Mouse (Mus musculus): Measurements from ENCODE around the gene Arpin. TPM values are rescaled to one million over a fixed set of nuclear protein-coding genes. Genes with fewer than 3 reads are reported as not detected.

The Arpin gene
- polyA plus RNA-seq, 1 experiment, result 17.0 TPM

DNA sequence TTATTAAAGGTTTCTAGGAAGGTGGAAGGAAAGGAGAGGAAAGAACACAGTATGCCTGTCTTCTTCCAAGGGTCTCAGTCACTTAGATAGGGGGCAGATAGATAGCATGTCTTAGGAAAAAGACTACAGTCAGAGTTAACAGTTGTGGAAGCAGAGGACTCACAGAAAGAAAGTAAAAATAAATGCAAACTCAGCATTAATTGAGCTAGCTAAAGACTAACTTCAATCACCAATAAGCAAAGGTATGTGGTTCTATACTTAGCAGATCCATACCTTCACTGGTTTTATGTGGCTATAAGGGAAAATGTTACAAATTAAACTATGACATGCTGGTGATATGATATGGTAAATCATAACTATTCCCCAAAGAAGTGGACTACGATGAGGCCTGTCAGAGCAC lies 40.4 kb downstream of the Arpin start:
- H3K36me3 ChIP-seq (ENCODE audit: control insufficient read depth, insufficient read depth, low read length), result no peaks in the 10 kb centered on the region
- 55% methylated on average over 1 of the region's 1 CpGs for WGBS
- DNase-seq, result no peak
- no peaks in the 10 kb centered on the region for H3K27me3 ChIP-seq (replicated peaks; ENCODE audit: control insufficient read depth, insufficient read depth, low read length)
- TF ChIP-seq POLR2A (IDR thresholded peaks at IDR 0.05; ENCODE audit: low read depth, low read length), result no peak
- no peak for TF ChIP-seq CTCF (conservative IDR thresholded peaks at IDR 0.05; ENCODE audit: insufficient read depth, insufficient read length, low read depth, low read length)
- peaks cover 8% of the 10 kb centered on the region; the same call in 1 of the 2 replicates for H3K4me1 ChIP-seq (ENCODE audit: control insufficient read depth, insufficient read depth, low read length)
- H3K27ac ChIP-seq (ENCODE audit: insufficient read depth, low read depth, low read length), result no peak overlapping the region
- no peak overlapping the region for H3K4me3 ChIP-seq (ENCODE audit: insufficient read depth, low read depth, low read length)

DNA sequence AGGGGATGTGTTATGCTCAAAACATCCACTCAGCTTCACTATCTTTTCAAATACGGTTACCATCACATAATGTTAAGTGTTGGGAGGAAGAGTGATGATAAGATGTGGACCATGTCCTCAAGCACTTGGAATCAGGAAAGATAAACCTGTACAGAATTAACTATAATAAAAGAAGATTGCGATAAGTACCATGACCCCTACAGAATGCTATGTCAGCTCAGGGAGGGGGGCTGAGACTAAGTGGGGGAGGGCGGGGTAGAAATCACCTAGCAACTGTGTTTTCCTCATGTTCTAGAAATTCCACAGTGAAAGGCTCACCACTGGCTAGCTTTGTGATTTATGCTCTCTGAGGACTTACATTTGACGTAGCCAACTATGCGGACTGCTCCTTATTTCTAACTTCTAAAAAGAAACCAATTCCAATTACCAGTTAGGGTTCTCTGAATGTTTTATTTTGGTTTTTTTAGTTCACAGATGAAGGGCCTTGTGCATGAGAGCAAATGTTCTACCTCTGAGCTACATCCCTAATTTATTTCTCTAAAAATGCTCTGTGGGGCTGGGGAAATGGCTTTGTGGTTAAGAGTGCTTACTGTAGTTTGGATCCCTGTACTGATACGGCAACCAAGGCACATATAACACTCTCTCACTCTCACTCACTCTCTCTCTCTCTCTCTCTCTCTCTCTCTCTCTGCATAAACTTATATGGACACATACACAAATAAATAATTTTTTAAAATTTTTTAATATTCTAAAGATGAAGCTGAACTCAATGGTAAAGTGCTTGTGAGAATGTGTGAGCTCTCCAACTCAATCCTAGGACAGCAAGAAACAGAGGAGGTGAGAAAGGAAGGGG lies 42.4 kb downstream of the Arpin start:
- no peak for TF ChIP-seq POLR2A (IDR thresholded peaks at IDR 0.05; ENCODE audit: low read depth, low read length)
- no peak for TF ChIP-seq CTCF (conservative IDR thresholded peaks at IDR 0.05; ENCODE audit: insufficient read depth, insufficient read length, low read depth, low read length)
- 70% methylated on average over 6 of the region's 6 CpGs for WGBS

GRCm38 (mm10) chr7:79890436-79891221 lies 44.5 kb downstream of the Arpin start:
- H3K27ac ChIP-seq (ENCODE audit: insufficient read depth, low read depth, low read length), result no peak overlapping the region
- WGBS, result 54% methylated on average over 15 of the region's 15 CpGs
- H3K27me3 ChIP-seq (replicated peaks; ENCODE audit: control insufficient read depth, insufficient read depth, low read length), result no peaks in the 10 kb centered on the region
- H3K4me1 ChIP-seq (ENCODE audit: control insufficient read depth, insufficient read depth, low read length), result peaks cover 13% of the 10 kb centered on the region
- DNase-seq, result peak; percentile 77
- TF ChIP-seq POLR2A (IDR thresholded peaks at IDR 0.05; ENCODE audit: low read depth, low read length) (no peak), CTCF (conservative IDR thresholded peaks at IDR 0.05; ENCODE audit: insufficient read depth, insufficient read length, low read depth, low read length) (no peak)
- H3K36me3 ChIP-seq (ENCODE audit: control insufficient read depth, insufficient read depth, low read length), result no peaks in the 10 kb centered on the region
- no peak overlapping the region for H3K4me3 ChIP-seq (ENCODE audit: insufficient read depth, low read depth, low read length)

More for the DNA sequence above, 42.4 kb downstream of the Arpin start:
- Histone ChIP-seq H3K36me3 (ENCODE audit: control insufficient read depth, insufficient read depth, low read length) (no peaks in the 10 kb centered on the region), H3K27ac (ENCODE audit: insufficient read depth, low read depth, low read length) (no peak overlapping the region), H3K4me1 (ENCODE audit: control insufficient read depth, insufficient read depth, low read length) (peaks cover 8% of the 10 kb centered on the region; the same call in 1 of the 2 replicates), H3K4me3 (ENCODE audit: insufficient read depth, low read depth, low read length) (no peak overlapping the region), H3K27me3 (replicated peaks; ENCODE audit: control insufficient read depth, insufficient read depth, low read length) (no peaks in the 10 kb centered on the region)
- no peak for DNase-seq

- TF ChIP-seq POLR2A (IDR thresholded peaks at IDR 0.05; ENCODE audit: low read depth, low read length), result no peak
- no peak for TF ChIP-seq CTCF (conservative IDR thresholded peaks at IDR 0.05; ENCODE audit: insufficient read depth, insufficient read length, low read depth, low read length)
- no peak overlapping the region for H3K4me3 ChIP-seq (ENCODE audit: insufficient read depth, low read depth, low read length)
- DNase-seq, result no peak
- peaks cover 13% of the 10 kb centered on the region for H3K4me1 ChIP-seq (ENCODE audit: control insufficient read depth, insufficient read depth, low read length)
- WGBS, result 76% methylated on average over 9 of the region's 9 CpGs
- H3K36me3 ChIP-seq (ENCODE audit: control insufficient read depth, insufficient read depth, low read length), result no peaks in the 10 kb centered on the region
- no peaks in the 10 kb centered on the region for H3K27me3 ChIP-seq (replicated peaks; ENCODE audit: control insufficient read depth, insufficient read depth, low read length)
- H3K27ac ChIP-seq (ENCODE audit: insufficient read depth, low read depth, low read length), result no peak overlapping the region
Measured at GRCm38 (mm10) chr7:79888603-79889002, 46.6 kb downstream of the Arpin start.

DNA sequence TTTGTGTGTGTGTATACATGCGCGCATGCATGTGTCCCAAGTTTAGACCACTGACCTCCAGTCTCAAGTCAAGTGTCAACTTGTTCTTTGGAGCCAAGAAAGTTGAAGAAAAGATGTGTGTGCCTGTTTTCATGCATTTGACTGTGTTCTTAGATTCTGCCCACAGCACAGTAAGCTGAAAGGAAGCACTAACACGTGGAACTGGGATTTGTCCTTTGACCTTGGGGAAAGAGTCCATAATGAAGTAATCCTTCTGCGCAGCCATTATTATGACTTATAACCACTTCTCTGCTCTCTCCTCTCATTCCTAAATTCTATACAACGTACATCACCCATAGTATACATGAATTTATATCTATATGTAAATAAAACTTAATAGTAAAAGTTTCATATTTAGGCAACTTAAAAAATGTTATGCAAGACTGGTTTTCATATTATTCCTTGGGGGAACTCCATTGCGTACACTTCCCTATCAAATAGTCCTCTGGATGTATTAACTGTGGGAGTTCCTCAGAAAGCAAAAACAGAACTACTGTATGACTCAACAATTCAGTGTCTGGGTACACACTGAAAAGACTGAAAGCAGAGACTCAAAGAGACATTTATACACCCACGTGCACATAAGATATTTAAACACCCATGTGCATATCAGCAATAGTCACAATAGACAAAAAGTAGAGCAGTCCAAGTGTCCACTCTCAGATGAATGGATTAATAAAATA lies 51.4 kb downstream of the Arpin start:
- DNase-seq, result peak; percentile 72
- 64% methylated on average over 7 of the region's 7 CpGs for WGBS
- H3K27ac ChIP-seq (ENCODE audit: insufficient read depth, low read depth, low read length), result peak overlapping the region; percentile 65

DNA sequence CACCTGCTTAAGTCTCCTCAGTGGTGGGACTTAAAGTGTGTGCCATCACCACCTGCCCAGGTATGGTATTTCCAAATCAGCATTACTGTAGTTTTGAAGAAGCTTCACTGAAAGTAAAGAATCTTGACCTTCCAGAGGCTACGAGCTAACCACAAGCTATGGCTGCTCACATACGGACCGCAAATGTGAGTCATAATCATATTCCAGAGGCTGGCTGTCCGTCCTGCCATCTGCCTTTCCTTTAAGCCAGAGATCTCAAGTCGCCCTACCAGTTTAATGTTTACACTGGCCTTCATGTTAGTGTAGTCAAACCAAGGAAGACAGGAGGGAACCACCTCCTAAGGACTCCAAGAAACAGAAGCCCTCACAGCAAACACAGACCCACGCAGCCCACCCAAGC lies 53.3 kb downstream of the Arpin start:
- Histone ChIP-seq H3K27me3 (replicated peaks; ENCODE audit: control insufficient read depth, insufficient read depth, low read length) (no peaks in the 10 kb centered on the region), H3K4me3 (ENCODE audit: insufficient read depth, low read depth, low read length) (no peak overlapping the region), H3K36me3 (ENCODE audit: control insufficient read depth, insufficient read depth, low read length) (no peaks in the 10 kb centered on the region), H3K27ac (ENCODE audit: insufficient read depth, low read depth, low read length) (no peak overlapping the region), H3K4me1 (ENCODE audit: control insufficient read depth, insufficient read depth, low read length) (peaks cover 6% of the 10 kb centered on the region; the same call in 1 of the 2 replicates)
- 78% methylated on average over 6 of the region's 6 CpGs for WGBS
- peak; percentile 20 for DNase-seq
- no peak for TF ChIP-seq POLR2A (IDR thresholded peaks at IDR 0.05; ENCODE audit: low read depth, low read length)
- no peak for TF ChIP-seq CTCF (conservative IDR thresholded peaks at IDR 0.05; ENCODE audit: insufficient read depth, insufficient read length, low read depth, low read length)

More for the DNA sequence above, 51.4 kb downstream of the Arpin start:
- no peak for TF ChIP-seq POLR2A (IDR thresholded peaks at IDR 0.05; ENCODE audit: low read depth, low read length)
- TF ChIP-seq CTCF (conservative IDR thresholded peaks at IDR 0.05; ENCODE audit: insufficient read depth, insufficient read length, low read depth, low read length), result no peak
- Histone ChIP-seq H3K4me3 (ENCODE audit: insufficient read depth, low read depth, low read length) (no peak overlapping the region), H3K36me3 (ENCODE audit: control insufficient read depth, insufficient read depth, low read length) (no peaks in the 10 kb centered on the region), H3K27me3 (replicated peaks; ENCODE audit: control insufficient read depth, insufficient read depth, low read length) (no peaks in the 10 kb centered on the region), H3K4me1 (ENCODE audit: control insufficient read depth, insufficient read depth, low read length) (peaks cover 11% of the 10 kb centered on the region)

Data from kidney, adult 2 months (tissue).